Mouse (Mus musculus): ENCODE data around the gene Ndel1.

DNA sequence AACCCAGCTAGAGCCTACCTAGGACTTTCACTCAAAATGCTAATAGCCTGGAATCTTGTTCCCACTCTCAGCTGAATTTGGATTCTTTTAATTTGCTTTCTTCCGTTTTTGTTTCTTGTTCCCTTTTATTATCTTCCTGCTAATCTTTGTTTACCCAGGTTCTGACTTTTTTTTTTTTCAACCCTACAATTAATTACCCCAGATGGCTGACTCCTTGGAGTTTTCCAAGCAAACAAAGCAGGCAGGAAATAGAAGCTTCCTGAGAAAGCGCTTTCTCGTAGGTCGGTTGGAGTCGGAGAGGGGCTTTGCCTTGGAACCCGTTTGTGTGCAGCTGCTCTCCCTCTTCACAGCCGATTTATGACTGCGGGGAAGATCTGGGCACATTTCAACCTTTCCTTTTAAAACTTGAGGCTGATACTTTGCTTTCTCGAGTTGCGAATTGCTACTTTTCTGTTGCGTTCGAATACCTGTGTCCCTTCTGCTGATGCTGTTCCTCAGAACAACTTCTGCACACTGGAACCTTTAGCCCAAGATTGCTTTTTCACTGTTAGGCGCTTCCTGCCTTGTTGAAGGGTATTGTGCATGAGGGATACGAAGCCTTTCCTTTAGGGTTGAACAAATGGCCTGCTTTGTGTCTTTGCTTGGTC lies 40.0 kb upstream of the Ndel1 start:
- TF ChIP-seq CTCF (IDR thresholded peaks at IDR 0.05; ENCODE audit: low read depth) (no peak), EP300 (optimal IDR thresholded peaks at IDR 0.05) (no peak)
